ENCODE assay signal across 8 mouse cellular contexts in genomic region chr15:85266729-85267434, GRCm38 (mm10).
DNase-seq lines count a peak whose midpoint lies in the region; ATAC-seq and TF ChIP-seq lines count a peak whose summit lies in the region.

No protein-coding gene starts in this region.

- TF ChIP-seq POLR2A in limb, embryonic 14.5 days (IDR thresholded peaks at IDR 0.05; ENCODE audit: borderline replicate concordance, extremely low read depth, insufficient read depth, insufficient read length), result no peak

- peaks cover 19% of the 10 kb centered on the region for H3K36me3 ChIP-seq in intestine, embryonic 14.5 days (ENCODE audit: control insufficient read depth, insufficient read depth, low read length)
- H3K36me3 ChIP-seq in intestine, embryonic 15.5 days, result 0 out of 2 replicates have a peak, but pooled peaks cover 6% of the 10 kb centered on the region
- no peaks in the 10 kb centered on the region for H3K36me3 ChIP-seq in forebrain, postnatal 0 days (ENCODE audit: insufficient read depth)
- peaks cover 32% of the 10 kb centered on the region for H3K36me3 ChIP-seq in limb, embryonic 14.5 days (ENCODE audit: control insufficient read depth, insufficient read depth, low read length)
- H3K36me3 ChIP-seq in neural tube, embryonic 14.5 days (ENCODE audit: control insufficient read depth, insufficient read depth, low read length), result no peaks in the 10 kb centered on the region

- H3K4me1 ChIP-seq in intestine, embryonic 14.5 days (replicated peaks; ENCODE audit: control insufficient read depth, insufficient read depth, low read length), result no peaks in the 10 kb centered on the region
- no peaks in the 10 kb centered on the region for H3K4me1 ChIP-seq in intestine, embryonic 15.5 days (replicated peaks)
- H3K4me1 ChIP-seq in forebrain, postnatal 0 days (ENCODE audit: insufficient read depth), result no peaks in the 10 kb centered on the region
- H3K4me1 ChIP-seq in limb, embryonic 14.5 days (ENCODE audit: control insufficient read depth, insufficient read depth, low read length), result no peaks in the 10 kb centered on the region
- H3K4me1 ChIP-seq in neural tube, embryonic 14.5 days (ENCODE audit: control insufficient read depth, insufficient read depth, low read length), result no peaks in the 10 kb centered on the region

- DNase-seq in intestine, embryonic 14.5 days (ENCODE audit: low spot score), result peak; percentile 97
- DNase-seq in cerebellum, adult 11 months, result peak; percentile 67
- peak; percentile 95 for DNase-seq in forebrain, postnatal 0 days
- peak; percentile 91 for DNase-seq in kidney, adult 9 months
- DNase-seq in limb, embryonic 14.5 days (ENCODE audit: low spot score), result peak; percentile 88
- peak; percentile 94 for DNase-seq in testis, postnatal 10 days (ENCODE audit: low spot score)

- H3K27ac ChIP-seq in intestine, embryonic 14.5 days (ENCODE audit: low read depth), result no peak overlapping the region
- H3K27ac ChIP-seq in intestine, embryonic 15.5 days, result no peak overlapping the region
- H3K27ac ChIP-seq in forebrain, postnatal 0 days (ENCODE audit: low read depth, low read length), result no peak overlapping the region
- no peak overlapping the region for H3K27ac ChIP-seq in limb, embryonic 14.5 days (replicated peaks; ENCODE audit: low read depth, low read length)
- no peak overlapping the region for H3K27ac ChIP-seq in neural tube, embryonic 14.5 days (ENCODE audit: low read depth, low read length)

- peak; percentile 88 for TF ChIP-seq CTCF in forebrain, postnatal 0 days (IDR thresholded peaks at IDR 0.05; ENCODE audit: low read depth)

- no peaks in the 10 kb centered on the region for H3K9me3 ChIP-seq in intestine, embryonic 14.5 days (ENCODE audit: control insufficient read depth, low read length)
- no peaks in the 10 kb centered on the region for H3K9me3 ChIP-seq in intestine, embryonic 15.5 days
- H3K9me3 ChIP-seq in forebrain, postnatal 0 days (ENCODE audit: low read length), result no peaks in the 10 kb centered on the region
- no peaks in the 10 kb centered on the region for H3K9me3 ChIP-seq in limb, embryonic 14.5 days (ENCODE audit: control insufficient read depth, low read length)
- no peaks in the 10 kb centered on the region for H3K9me3 ChIP-seq in neural tube, embryonic 14.5 days (ENCODE audit: control insufficient read depth, low read length)

- H3K4me2 ChIP-seq in intestine, embryonic 14.5 days (ENCODE audit: low read length), result no peak overlapping the region
- H3K4me2 ChIP-seq in intestine, embryonic 15.5 days (replicated peaks), result no peak overlapping the region
- H3K4me2 ChIP-seq in forebrain, postnatal 0 days (ENCODE audit: low read depth), result no peak overlapping the region
- H3K4me2 ChIP-seq in limb, embryonic 14.5 days (replicated peaks; ENCODE audit: low read depth, low read length, severe bottlenecking), result no peak overlapping the region
- no peak overlapping the region for H3K4me2 ChIP-seq in neural tube, embryonic 14.5 days (ENCODE audit: low read depth, low read length)

- 42% methylated on average over 14 of the region's 14 CpGs for WGBS in intestine, embryonic 14.5 days
- WGBS in intestine, embryonic 15.5 days, result 48% methylated on average over 14 of the region's 14 CpGs
- WGBS in forebrain, postnatal 0 days, result 30% methylated on average over 14 of the region's 14 CpGs
- 38% methylated on average over 14 of the region's 14 CpGs for WGBS in limb, embryonic 14.5 days
- WGBS in neural tube, embryonic 14.5 days, result 21% methylated on average over 14 of the region's 14 CpGs

- no peak; the same call in 1 of the 2 replicates for ATAC-seq in intestine, embryonic 14.5 days (replicated peaks; ENCODE audit: low FRiP score, low TSS enrichment, low read depth)
- ATAC-seq in intestine, embryonic 15.5 days, result no peak
- ATAC-seq in forebrain, postnatal 0 days, result peak; percentile 82; the same call in 1 of the 2 replicates
- ATAC-seq in limb, embryonic 14.5 days (ENCODE audit: low FRiP score, low read depth), result 0 out of 2 replicates have a peak, but pooled peaks have one; percentile 47
- ATAC-seq in neural tube, embryonic 14.5 days (ENCODE audit: low read depth), result peak; percentile 54; the same call in 1 of the 2 replicates

- no peaks in the 10 kb centered on the region for H3K27me3 ChIP-seq in intestine, embryonic 14.5 days (replicated peaks; ENCODE audit: control insufficient read depth, insufficient read depth, low read length)
- H3K27me3 ChIP-seq in intestine, embryonic 15.5 days (replicated peaks), result no peaks in the 10 kb centered on the region
- no peaks in the 10 kb centered on the region for H3K27me3 ChIP-seq in forebrain, postnatal 0 days (ENCODE audit: insufficient read depth, low read length)
- H3K27me3 ChIP-seq in limb, embryonic 14.5 days (ENCODE audit: control insufficient read depth, insufficient read depth, low read length), result no peaks in the 10 kb centered on the region
- H3K27me3 ChIP-seq in neural tube, embryonic 14.5 days (ENCODE audit: control insufficient read depth, insufficient read depth, low read length), result no peaks in the 10 kb centered on the region

- H3K9ac ChIP-seq in intestine, embryonic 14.5 days (ENCODE audit: low read length), result no peak overlapping the region
- no peak overlapping the region for H3K9ac ChIP-seq in intestine, embryonic 15.5 days
- no peak overlapping the region for H3K9ac ChIP-seq in forebrain, postnatal 0 days
- H3K9ac ChIP-seq in limb, embryonic 14.5 days (ENCODE audit: low read depth, low read length, severe bottlenecking), result no peak overlapping the region
- H3K9ac ChIP-seq in neural tube, embryonic 14.5 days (replicated peaks; ENCODE audit: low read depth, low read length), result no peak overlapping the region

- H3K4me3 ChIP-seq in intestine, embryonic 14.5 days (ENCODE audit: low read depth, low read length), result no peak overlapping the region
- H3K4me3 ChIP-seq in intestine, embryonic 15.5 days (replicated peaks), result no peak overlapping the region
- H3K4me3 ChIP-seq in forebrain, postnatal 0 days (ENCODE audit: low read depth, low read length), result no peak overlapping the region
- no peak overlapping the region for H3K4me3 ChIP-seq in limb, embryonic 14.5 days (replicated peaks; ENCODE audit: low read length)
- H3K4me3 ChIP-seq in neural tube, embryonic 14.5 days (ENCODE audit: low read depth, low read length), result no peak overlapping the region

Comparison
In these comparisons a context has a peak if more than half of its experiments do, and no peak if none do; other contexts are left out.
1. ATAC-seq: peak in forebrain, postnatal 0 days (single experiment), limb, embryonic 14.5 days (single experiment) and neural tube, embryonic 14.5 days (single experiment); none in intestine, embryonic 14.5 days (single experiment) and intestine, embryonic 15.5 days (single experiment).
2. Peak in every context shown above with its lines, with median percentiles within 50 percentile points of each other: DNase-seq.